Mouse (Mus musculus) intestine, embryonic 14.5 days (tissue): ENCODE data around the gene Cir1. TPM values are rescaled to one million over a fixed set of nuclear protein-coding genes. Genes with fewer than 3 reads are reported as not detected.

ENCODE experiments used
- ATAC-seq: fragments of 200-750 bp; cut with Nextera tagmentation; replicated peaks from 2 replicates; pipeline ENCODE4 v1.8.0; 2017; ENCODE audit warnings: low read depth, moderate number of reproducible peaks, moderate TSS enrichment, moderate library complexity; ENCODE audit not compliant: low FRiP score, low TSS enrichment
- DNase-seq: peaks from one replicate; pipeline ENCODE4 v3.0.0-alpha.2; 2018; ENCODE audit warnings: low spot score
- H3K27ac ChIP-seq: fragments of 300-500 bp; sonication (generic); 2 replicates; pipeline ENCODE4 v1.5.1; 2014; ENCODE audit warnings: low read depth, mild to moderate bottlenecking, control low read depth
- H3K27me3 ChIP-seq: fragments of 300-500 bp; sonication (generic); replicated peaks from 2 replicates; pipeline ENCODE4 v1.6.1; 2014; ENCODE audit warnings: low read length, control low read depth; ENCODE audit not compliant: control insufficient read depth, insufficient read depth
- H3K36me3 ChIP-seq: fragments of 300-500 bp; sonication (generic); 2 replicates; pipeline ENCODE4 v1.6.1; 2014; ENCODE audit warnings: low read length, control low read depth; ENCODE audit not compliant: control insufficient read depth, insufficient read depth
- H3K4me1 ChIP-seq: fragments of 300-500 bp; sonication (generic); replicated peaks from 2 replicates; pipeline ENCODE4 v1.6.1; 2014; ENCODE audit warnings: low read length, control low read depth, mixed read lengths; ENCODE audit not compliant: control insufficient read depth, insufficient read depth
- H3K4me2 ChIP-seq: fragments of 300-500 bp; sonication (generic); 2 replicates; pipeline ENCODE4 v1.6.1; 2014; ENCODE audit warnings: low read length
- H3K4me3 ChIP-seq: fragments of 300-500 bp; sonication (generic); 2 replicates; pipeline ENCODE4 v1.5.1; 2014; ENCODE audit warnings: low read depth, low read length, control low read depth, mixed read lengths
- H3K9ac ChIP-seq: fragments of 300-500 bp; sonication (generic); 2 replicates; pipeline ENCODE4 v1.6.1; 2014; ENCODE audit warnings: mild to moderate bottlenecking, low read length
- H3K9me3 ChIP-seq: fragments of 300-500 bp; sonication (generic); 2 replicates; pipeline ENCODE4 v1.6.1; 2016; ENCODE audit warnings: low read length, control low read depth; ENCODE audit not compliant: control insufficient read depth
- WGBS: fragments of 180-500 bp; shearing (Covaris S2); extraction: QIAGEN DNeasy Blood & Tissue Kit; methylation state at CpG from one replicate; pipeline ENCODE4 v1.1.7; 2014; 5-methylcytosine and 5-hydroxymethylcytosine counted together
- polyA plus RNA-seq: library from polyadenylated mRNA; unstranded; fragments of >200 nt; fragmentation: Nextera tagmentation; extraction: Ambion mirVana; gene quantifications from 2 replicates; pipeline ENCODE4 v1.2.1, GENCODE M21; 2014

Gene Cir1
- polyA plus RNA-seq, 1 experiment from 2014 or later: 22.3 TPM

DNA sequence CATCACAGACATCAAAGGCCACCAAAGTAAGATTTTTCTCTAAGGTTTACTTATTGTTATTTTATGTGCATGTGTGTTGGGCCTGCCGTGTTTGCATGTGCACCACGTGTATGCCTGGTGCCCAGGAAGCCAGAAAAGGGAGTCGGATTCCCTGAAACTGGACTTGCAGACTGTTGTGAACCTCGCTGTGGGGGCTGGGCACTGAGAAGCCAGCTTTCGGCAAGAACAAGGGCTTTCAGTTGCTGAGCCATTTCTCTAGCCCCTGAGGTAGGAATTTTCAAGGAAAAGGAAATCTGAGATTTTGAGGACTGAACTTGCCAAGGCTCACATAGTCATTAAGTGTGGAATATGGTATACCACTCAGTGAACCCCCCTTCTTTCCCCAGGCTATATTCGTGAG, 34.6 kb upstream of the Cir1 start:
- ATAC-seq: no peak
- Histone ChIP-seq H3K27me3 (no peaks in the 10 kb centered on the region), H3K36me3 (no peaks in the 10 kb centered on the region), H3K9me3 (no peaks in the 10 kb centered on the region), H3K4me3 (no peak overlapping the region), H3K27ac (no peak overlapping the region), H3K4me1 (no peaks in the 10 kb centered on the region), H3K9ac (no peak overlapping the region), H3K4me2 (no peak overlapping the region)
- 62% methylated on average over 6 of the region's 6 CpGs for WGBS
- no peak for DNase-seq

DNA sequence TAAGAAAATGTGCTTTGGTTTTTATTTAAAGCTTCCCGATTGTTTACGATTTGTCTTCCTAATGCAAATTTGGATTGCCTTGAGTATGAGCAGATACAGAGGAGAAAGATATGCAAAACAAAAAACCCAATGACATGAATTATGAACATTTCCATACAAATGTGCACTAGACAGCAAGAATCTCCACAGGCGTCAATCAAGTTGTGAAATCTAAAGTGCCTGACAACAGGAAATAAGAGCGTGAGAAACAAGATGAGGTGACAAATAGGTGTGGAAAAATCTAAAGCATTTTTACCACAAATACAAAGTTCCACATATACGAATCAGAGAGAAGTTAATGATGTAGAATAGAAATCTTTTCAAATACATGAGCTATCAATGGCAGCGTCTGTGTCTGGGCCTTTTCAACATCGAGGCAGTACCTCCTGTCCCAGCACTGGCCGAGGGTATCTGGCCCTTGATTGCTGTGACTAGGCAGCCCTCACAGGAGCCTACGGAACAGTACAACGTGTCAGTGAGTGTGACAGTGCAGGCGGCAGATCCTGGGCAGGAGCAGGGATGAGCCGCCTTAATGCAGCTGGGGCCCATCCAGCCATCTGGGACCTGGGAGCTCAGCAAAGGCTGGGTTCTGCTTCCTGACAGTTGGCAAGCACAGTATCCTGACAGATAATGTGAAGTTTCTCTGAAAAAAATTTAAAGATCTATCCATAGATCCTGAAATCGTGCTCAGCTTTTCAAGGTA, 34.0 kb upstream of the Cir1 start:
- Histone ChIP-seq H3K9me3 (no peaks in the 10 kb centered on the region), H3K4me1 (no peaks in the 10 kb centered on the region), H3K4me2 (no peak overlapping the region), H3K9ac (no peak overlapping the region), H3K36me3 (no peaks in the 10 kb centered on the region), H3K27me3 (no peaks in the 10 kb centered on the region), H3K27ac (no peak overlapping the region), H3K4me3 (no peak overlapping the region)
- DNase-seq (no peak), ATAC-seq (no peak)
- WGBS: 56% methylated on average over 13 of the region's 13 CpGs

DNA sequence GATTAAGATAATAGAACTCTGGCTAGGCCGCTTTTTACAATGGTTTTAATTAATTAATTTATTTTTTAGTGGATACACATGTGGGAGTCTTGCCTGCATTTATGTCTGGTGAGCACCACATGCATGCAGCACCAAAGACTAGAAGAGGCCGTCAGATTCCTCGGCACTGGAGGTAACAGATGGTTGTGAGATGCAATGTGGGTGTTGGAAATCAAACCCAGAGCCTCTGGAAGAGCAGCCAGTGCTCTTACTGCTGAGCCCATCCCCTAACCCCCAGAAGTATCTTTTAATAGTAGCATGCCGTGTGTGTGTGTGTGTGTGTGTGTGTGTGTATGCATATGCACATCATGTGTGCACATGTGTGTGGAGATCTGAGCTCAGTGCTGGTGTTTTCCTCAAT, 32.7 kb upstream of the Cir1 start:
- no peaks in the 10 kb centered on the region for H3K9me3 ChIP-seq
- ATAC-seq: no peak
- no peaks in the 10 kb centered on the region for H3K36me3 ChIP-seq
- H3K27ac ChIP-seq: no peak overlapping the region
- WGBS: 77% methylated on average over 4 of the region's 4 CpGs
- H3K4me2 ChIP-seq: no peak overlapping the region
- no peak for DNase-seq
- no peak overlapping the region for H3K4me3 ChIP-seq
- H3K9ac ChIP-seq: no peak overlapping the region
- no peaks in the 10 kb centered on the region for H3K27me3 ChIP-seq
- H3K4me1 ChIP-seq: no peaks in the 10 kb centered on the region

DNA sequence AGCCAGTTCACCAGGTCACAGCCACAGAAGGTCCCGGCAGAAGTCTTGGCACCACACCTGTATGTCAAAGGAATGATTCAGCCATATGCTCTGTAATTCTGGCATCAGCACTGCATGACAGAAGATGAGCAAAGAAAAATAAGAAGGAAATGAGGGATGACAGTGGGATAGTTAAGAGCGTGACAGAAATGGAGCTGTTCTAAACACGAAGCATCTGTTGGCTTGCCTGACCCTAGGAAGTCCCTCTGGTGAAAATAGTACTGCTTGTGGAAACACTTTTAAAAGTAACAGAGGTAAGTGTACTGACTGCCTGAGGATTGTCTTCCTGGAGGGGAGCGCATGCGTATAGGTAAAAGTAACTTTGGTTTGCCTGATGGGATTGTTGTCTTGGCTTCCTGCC, 31.2 kb upstream of the Cir1 start:
- DNase-seq: no peak
- Histone ChIP-seq H3K4me3 (no peak overlapping the region), H3K4me2 (no peak overlapping the region), H3K36me3 (no peaks in the 10 kb centered on the region), H3K9ac (no peak overlapping the region), H3K27ac (no peak overlapping the region), H3K9me3 (no peaks in the 10 kb centered on the region), H3K4me1 (no peaks in the 10 kb centered on the region), H3K27me3 (no peaks in the 10 kb centered on the region)
- 87% methylated on average over 5 of the region's 5 CpGs for WGBS
- ATAC-seq: no peak

DNA sequence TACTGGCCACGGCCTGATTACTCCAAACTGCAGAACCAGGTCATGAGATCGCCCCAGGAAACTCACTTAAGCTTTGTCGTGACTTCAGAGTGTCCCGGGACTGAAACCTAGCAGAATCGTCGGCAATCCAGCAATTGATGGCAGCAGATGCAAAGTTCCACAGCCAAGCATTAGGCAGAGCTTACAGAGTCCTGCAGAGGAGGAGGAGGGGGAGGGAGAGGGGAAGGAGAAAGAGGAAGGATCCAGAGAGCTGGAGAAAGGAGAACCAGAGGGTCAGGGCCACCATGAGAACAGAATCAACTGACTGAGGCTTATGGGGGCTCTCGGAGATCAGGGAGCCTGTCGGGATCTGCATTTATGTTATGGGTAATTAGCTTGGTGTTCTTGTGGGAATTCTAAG, 25.9 kb upstream of the Cir1 start:
- H3K4me3 ChIP-seq: no peak overlapping the region
- no peak for DNase-seq
- no peaks in the 10 kb centered on the region for H3K9me3 ChIP-seq
- no peaks in the 10 kb centered on the region for H3K4me1 ChIP-seq
- no peak for ATAC-seq
- H3K36me3 ChIP-seq: no peaks in the 10 kb centered on the region
- 74% methylated on average over 8 of the region's 8 CpGs for WGBS
- H3K27ac ChIP-seq: no peak overlapping the region
- H3K9ac ChIP-seq: no peak overlapping the region
- no peaks in the 10 kb centered on the region for H3K27me3 ChIP-seq
- no peak overlapping the region for H3K4me2 ChIP-seq

DNA sequence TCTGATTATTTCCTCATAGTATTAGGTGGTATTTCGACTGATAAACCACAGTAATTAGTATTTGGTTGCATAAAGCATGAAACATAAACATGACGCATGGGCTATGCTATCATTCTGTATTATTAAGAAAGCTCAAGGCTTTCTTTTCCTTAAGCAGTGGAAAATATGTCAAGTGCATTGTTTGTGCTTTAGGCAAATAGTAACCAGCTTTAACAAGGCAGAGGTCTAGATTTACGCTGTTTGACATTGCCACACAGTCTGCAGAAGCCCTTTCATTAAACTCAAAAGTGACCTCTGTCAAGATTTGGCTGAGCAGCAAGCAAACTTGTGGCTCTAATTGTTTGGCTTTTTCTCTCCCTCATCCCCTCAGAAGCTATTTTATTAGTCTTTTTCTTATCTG, 23.4 kb upstream of the Cir1 start:
- Histone ChIP-seq H3K36me3 (no peaks in the 10 kb centered on the region), H3K27me3 (no peaks in the 10 kb centered on the region), H3K9me3 (no peaks in the 10 kb centered on the region), H3K4me3 (no peak overlapping the region), H3K4me2 (no peak overlapping the region), H3K4me1 (no peaks in the 10 kb centered on the region), H3K9ac (no peak overlapping the region), H3K27ac (no peak overlapping the region)
- no peak for ATAC-seq
- WGBS: 82% methylated on average over 3 of the region's 3 CpGs
- DNase-seq: no peak

DNA sequence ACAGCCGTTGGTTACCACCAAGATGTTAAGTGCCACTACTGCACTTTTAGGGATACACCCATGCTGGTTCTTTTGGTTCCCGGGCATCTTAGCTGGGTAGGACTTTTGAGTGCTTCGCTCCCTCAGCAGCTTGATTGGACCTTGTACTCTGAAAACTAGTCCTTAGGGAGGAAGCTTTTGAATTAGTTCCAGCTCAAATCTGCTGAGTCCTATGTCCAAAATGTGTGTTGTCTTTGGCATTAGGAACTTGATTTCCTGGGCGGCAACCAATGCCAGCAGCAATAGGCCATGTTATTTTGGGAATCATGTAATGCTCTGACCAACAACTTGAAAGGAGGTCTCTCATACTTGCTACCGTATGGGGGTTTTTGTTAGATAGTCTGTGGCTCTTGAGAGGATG, 13.4 kb upstream of the Cir1 start:
- Histone ChIP-seq H3K4me1 (no peaks in the 10 kb centered on the region), H3K9me3 (no peaks in the 10 kb centered on the region), H3K27ac (no peak overlapping the region), H3K36me3 (no peaks in the 10 kb centered on the region), H3K4me2 (no peak overlapping the region), H3K4me3 (no peak overlapping the region), H3K9ac (no peak overlapping the region), H3K27me3 (no peaks in the 10 kb centered on the region)
- no peak for DNase-seq
- no peak for ATAC-seq
- 89% methylated on average over 5 of the region's 5 CpGs for WGBS

DNA sequence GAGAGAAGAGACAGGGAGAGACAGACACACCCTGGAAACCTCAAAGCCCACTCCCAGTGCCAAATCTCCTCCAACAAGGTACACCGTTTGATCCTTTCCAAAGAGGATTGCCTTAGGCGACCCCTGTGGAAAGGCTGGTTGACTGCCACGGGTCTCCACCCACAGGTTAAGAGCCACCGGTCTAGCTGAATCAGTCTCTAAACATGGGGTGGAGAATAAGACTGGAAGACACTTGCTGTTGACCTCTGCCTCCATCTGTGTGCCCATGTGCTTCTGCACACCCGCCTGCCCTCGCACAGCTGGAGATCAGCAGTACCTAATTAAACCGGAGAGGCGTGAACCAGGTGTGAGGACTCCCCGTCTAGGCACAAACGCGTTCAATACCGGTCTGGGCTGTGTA, 10.5 kb upstream of the Cir1 start:
- Histone ChIP-seq H3K4me2 (no peak overlapping the region), H3K27ac (no peak overlapping the region), H3K27me3 (no peaks in the 10 kb centered on the region), H3K9ac (no peak overlapping the region), H3K9me3 (no peaks in the 10 kb centered on the region), H3K4me3 (no peak overlapping the region), H3K4me1 (no peaks in the 10 kb centered on the region), H3K36me3 (no peaks in the 10 kb centered on the region)
- DNase-seq (no peak), ATAC-seq (no peak)
- 74% methylated on average over 12 of the region's 12 CpGs for WGBS

DNA sequence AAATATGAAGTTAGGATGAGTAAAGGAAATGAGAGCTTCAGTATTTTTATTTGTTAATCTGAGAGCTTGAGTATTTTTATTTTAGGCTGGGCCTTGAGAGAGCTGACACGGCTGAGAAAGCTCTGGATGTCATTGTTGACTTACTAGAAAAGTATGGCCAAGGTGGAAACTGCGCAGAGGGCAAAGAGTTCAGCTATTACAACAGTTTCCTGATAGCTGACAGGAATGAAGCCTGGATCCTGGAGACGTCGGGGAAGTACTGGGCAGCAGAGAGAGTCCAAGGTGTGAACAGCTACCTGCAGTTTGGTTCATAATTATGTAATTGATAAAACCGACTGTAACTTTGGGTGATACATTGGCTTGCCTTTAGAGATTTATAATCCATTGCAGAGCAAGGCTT, 6.7 kb upstream of the Cir1 start:
- 82% methylated on average over 5 of the region's 5 CpGs for WGBS
- no peaks in the 10 kb centered on the region for H3K4me1 ChIP-seq
- H3K9ac ChIP-seq: no peak overlapping the region
- no peak for DNase-seq
- no peak for ATAC-seq
- H3K36me3 ChIP-seq: no peaks in the 10 kb centered on the region
- no peak overlapping the region for H3K27ac ChIP-seq
- H3K9me3 ChIP-seq: no peaks in the 10 kb centered on the region
- H3K4me3 ChIP-seq: no peak overlapping the region
- H3K4me2 ChIP-seq: no peak overlapping the region
- no peaks in the 10 kb centered on the region for H3K27me3 ChIP-seq
